Mouse (Mus musculus): ENCODE results near the gene Wdtc1. TPM values are rescaled to one million over a fixed set of nuclear protein-coding genes. Genes with fewer than 3 reads are reported as not detected.
A peak's percentile ranks its signal among the peaks of the same experiment; 100 is the strongest.

The Wdtc1 gene
- polyA plus RNA-seq, 1 experiment from 2014 or later: 21.8 TPM

- H3K4me3 ChIP-seq (replicated peaks): no peak overlapping the region
- H3K9ac ChIP-seq (replicated peaks): no peak overlapping the region
- no peak for ATAC-seq
- WGBS: 19% methylated on average over 24 of the region's 24 CpGs
- H3K27ac ChIP-seq: no peak overlapping the region
- peaks cover 54% of the 10 kb centered on the region for H3K27me3 ChIP-seq
- H3K4me1 ChIP-seq (replicated peaks): 0 out of 2 replicates have a peak, but pooled peaks cover under 1% of the 10 kb centered on the region
- H3K4me2 ChIP-seq (replicated peaks): no peak overlapping the region
- no peaks in the 10 kb centered on the region for H3K9me3 ChIP-seq
- no peaks in the 10 kb centered on the region for H3K36me3 ChIP-seq
Measured at GRCm38 (mm10) chr4:133256820-133257219, 96.5 kb downstream of the Wdtc1 start.

- H3K4me3 ChIP-seq (replicated peaks): no peak overlapping the region
- H3K9me3 ChIP-seq: no peaks in the 10 kb centered on the region
- ATAC-seq: no peak
- no peak overlapping the region for H3K4me2 ChIP-seq (replicated peaks)
- no peaks in the 10 kb centered on the region for H3K36me3 ChIP-seq
- peaks cover 15% of the 10 kb centered on the region for H3K4me1 ChIP-seq (replicated peaks)
- peaks cover 68% of the 10 kb centered on the region for H3K27me3 ChIP-seq
- 62% methylated on average over 6 of the region's 6 CpGs for WGBS
- no peak overlapping the region for H3K27ac ChIP-seq
- H3K9ac ChIP-seq (replicated peaks): no peak overlapping the region
Measured at GRCm38 (mm10) chr4:133255392-133255791, 97.9 kb downstream of the Wdtc1 start.

- no peaks in the 10 kb centered on the region for H3K9me3 ChIP-seq
- no peak overlapping the region for H3K4me2 ChIP-seq (replicated peaks)
- WGBS: 80% methylated on average over 12 of the region's 12 CpGs
- peaks cover 15% of the 10 kb centered on the region for H3K4me1 ChIP-seq (replicated peaks)
- H3K27me3 ChIP-seq: peaks cover 86% of the 10 kb centered on the region
- no peaks in the 10 kb centered on the region for H3K36me3 ChIP-seq
- H3K9ac ChIP-seq (replicated peaks): no peak overlapping the region
- no peak overlapping the region for H3K4me3 ChIP-seq (replicated peaks)
- H3K27ac ChIP-seq: no peak overlapping the region
- no peak for ATAC-seq
Measured at GRCm38 (mm10) chr4:133253412-133253811, 99.9 kb downstream of the Wdtc1 start.

GRCm38 (mm10) chr4:133252089-133252488 lies 101.2 kb downstream of the Wdtc1 start:
- no peak overlapping the region for H3K4me3 ChIP-seq (replicated peaks)
- no peaks in the 10 kb centered on the region for H3K9me3 ChIP-seq
- H3K27me3 ChIP-seq: peaks cover 89% of the 10 kb centered on the region
- H3K9ac ChIP-seq (replicated peaks): no peak overlapping the region
- no peak overlapping the region for H3K4me2 ChIP-seq (replicated peaks)
- H3K4me1 ChIP-seq (replicated peaks): peaks cover 15% of the 10 kb centered on the region
- H3K27ac ChIP-seq: no peak overlapping the region
- WGBS: 39% methylated on average over 4 of the region's 4 CpGs
- no peak for ATAC-seq
- no peaks in the 10 kb centered on the region for H3K36me3 ChIP-seq

GRCm38 (mm10) chr4:133251214-133251613 lies 102.1 kb downstream of the Wdtc1 start:
- Histone ChIP-seq H3K36me3 (no peaks in the 10 kb centered on the region), H3K4me3 (replicated peaks) (peak overlapping the region; percentile 31), H3K27me3 (peaks cover 89% of the 10 kb centered on the region), H3K4me2 (replicated peaks) (peak overlapping the region; percentile 52), H3K4me1 (replicated peaks) (peaks cover 15% of the 10 kb centered on the region), H3K27ac (no peak overlapping the region), H3K9me3 (no peaks in the 10 kb centered on the region), H3K9ac (replicated peaks) (peak overlapping the region; percentile 46; the same call in 1 of the 2 replicates)
- no peak for ATAC-seq
- WGBS: 1% methylated on average over 31 of the region's 31 CpGs

- WGBS: 3% methylated on average over 22 of the region's 22 CpGs
- Histone ChIP-seq H3K27me3 (peaks cover 89% of the 10 kb centered on the region), H3K4me3 (replicated peaks) (peak overlapping the region; percentile 31), H3K4me2 (replicated peaks) (peak overlapping the region; percentile 52), H3K9ac (replicated peaks) (peak overlapping the region; percentile 46; the same call in 1 of the 2 replicates), H3K9me3 (no peaks in the 10 kb centered on the region), H3K4me1 (replicated peaks) (peaks cover 15% of the 10 kb centered on the region), H3K36me3 (no peaks in the 10 kb centered on the region), H3K27ac (no peak overlapping the region)
- 0 out of 2 replicates have a peak, but pooled peaks have one; percentile 20 for ATAC-seq
Measured at GRCm38 (mm10) chr4:133250609-133251008, 102.7 kb downstream of the Wdtc1 start.

- Histone ChIP-seq H3K4me1 (replicated peaks) (peaks cover 15% of the 10 kb centered on the region), H3K4me3 (replicated peaks) (no peak overlapping the region), H3K27ac (no peak overlapping the region), H3K9ac (replicated peaks) (no peak overlapping the region), H3K4me2 (replicated peaks) (no peak overlapping the region), H3K27me3 (peaks cover 97% of the 10 kb centered on the region), H3K36me3 (no peaks in the 10 kb centered on the region), H3K9me3 (no peaks in the 10 kb centered on the region)
- no peak for ATAC-seq
- WGBS: 79% methylated on average over 13 of the region's 13 CpGs
Measured at GRCm38 (mm10) chr4:133247806-133248449, 105.4 kb downstream of the Wdtc1 start.

GRCm38 (mm10) chr4:133247072-133247471 lies 106.2 kb downstream of the Wdtc1 start:
- ATAC-seq: no peak
- no peaks in the 10 kb centered on the region for H3K36me3 ChIP-seq
- no peak overlapping the region for H3K27ac ChIP-seq
- no peak overlapping the region for H3K4me3 ChIP-seq (replicated peaks)
- peaks cover 15% of the 10 kb centered on the region for H3K4me1 ChIP-seq (replicated peaks)
- no peak overlapping the region for H3K9ac ChIP-seq (replicated peaks)
- H3K9me3 ChIP-seq: no peaks in the 10 kb centered on the region
- peaks cover 97% of the 10 kb centered on the region for H3K27me3 ChIP-seq
- WGBS: 22% methylated on average over 15 of the region's 15 CpGs
- H3K4me2 ChIP-seq (replicated peaks): no peak overlapping the region

GRCm38 (mm10) chr4:133244289-133244688 lies 109.0 kb downstream of the Wdtc1 start:
- H3K27ac ChIP-seq: no peak overlapping the region
- H3K36me3 ChIP-seq: no peaks in the 10 kb centered on the region
- H3K4me1 ChIP-seq (replicated peaks): peaks cover 15% of the 10 kb centered on the region
- H3K4me3 ChIP-seq (replicated peaks): no peak overlapping the region
- WGBS: 94% methylated on average over 1 of the region's 1 CpGs
- peaks cover 96% of the 10 kb centered on the region for H3K27me3 ChIP-seq
- no peak for ATAC-seq
- no peaks in the 10 kb centered on the region for H3K9me3 ChIP-seq
- H3K4me2 ChIP-seq (replicated peaks): no peak overlapping the region
- H3K9ac ChIP-seq (replicated peaks): no peak overlapping the region

GRCm38 (mm10) chr4:133243538-133243937 lies 109.7 kb downstream of the Wdtc1 start:
- WGBS: 66% methylated on average over 12 of the region's 13 CpGs
- no peaks in the 10 kb centered on the region for H3K9me3 ChIP-seq
- H3K9ac ChIP-seq (replicated peaks): no peak overlapping the region
- H3K27me3 ChIP-seq: peaks cover 97% of the 10 kb centered on the region
- no peak overlapping the region for H3K4me2 ChIP-seq (replicated peaks)
- no peak overlapping the region for H3K4me3 ChIP-seq (replicated peaks)
- no peak for ATAC-seq
- peaks cover 15% of the 10 kb centered on the region for H3K4me1 ChIP-seq (replicated peaks)
- H3K27ac ChIP-seq: no peak overlapping the region
- H3K36me3 ChIP-seq: no peaks in the 10 kb centered on the region

- H3K27me3 ChIP-seq: peaks cover 88% of the 10 kb centered on the region
- H3K36me3 ChIP-seq: no peaks in the 10 kb centered on the region
- H3K4me3 ChIP-seq (replicated peaks): no peak overlapping the region
- H3K27ac ChIP-seq: no peak overlapping the region
- no peak for ATAC-seq
- H3K9ac ChIP-seq (replicated peaks): no peak overlapping the region
- 64% methylated on average over 9 of the region's 9 CpGs for WGBS
- peaks cover 15% of the 10 kb centered on the region for H3K4me1 ChIP-seq (replicated peaks)
- H3K9me3 ChIP-seq: no peaks in the 10 kb centered on the region
- no peak overlapping the region for H3K4me2 ChIP-seq (replicated peaks)
Measured at GRCm38 (mm10) chr4:133242710-133243109, 110.6 kb downstream of the Wdtc1 start.
